Mouse (Mus musculus) fat pad, adult 2 months (tissue): ENCODE measurements around the gene Olfr70.
A peak's percentile ranks its signal among the peaks of the same experiment; 100 is the strongest.

Source experiments
- DNase-seq: peaks from one replicate; pipeline ENCODE4 v3.0.0-alpha.2; 2011; ENCODE audit warnings: low read depth, low spot score; ENCODE audit errors: extremely low read depth

The Olfr70 gene

GRCm38 (mm10) chr4:43656339-43657109 is 44.1 kb downstream of the Olfr70 start, which contains the start of gene Hint2:
TSS of gene Hint2 (minus strand) at chr4:43656466.
- peak; percentile 83 for DNase-seq

GRCm38 (mm10) chr4:43655656-43656338 is 44.8 kb downstream of the Olfr70 start:
- DNase-seq, result no peak

GRCm38 (mm10) chr4:43653161-43654015 is 47.2 kb downstream of the Olfr70 start, which contains the start of gene Spag8:
TSS of gene Spag8 (minus strand) at chr4:43653594.
- no peak for DNase-seq

- no peak for DNase-seq
Measured at GRCm38 (mm10) chr4:43652726-43653125, 47.9 kb downstream of the Olfr70 start.

- DNase-seq, result no peak
Measured at GRCm38 (mm10) chr4:43649783-43650182, 50.8 kb downstream of the Olfr70 start.
